Mouse (Mus musculus): Measurements from ENCODE around the gene Sik3.
"Not testable (repeated sequence)": the region's sequence is repeated elsewhere in the genome, so short reads cannot be mapped to it uniquely, and the experiment has no call there.

Gene Sik3

DNA sequence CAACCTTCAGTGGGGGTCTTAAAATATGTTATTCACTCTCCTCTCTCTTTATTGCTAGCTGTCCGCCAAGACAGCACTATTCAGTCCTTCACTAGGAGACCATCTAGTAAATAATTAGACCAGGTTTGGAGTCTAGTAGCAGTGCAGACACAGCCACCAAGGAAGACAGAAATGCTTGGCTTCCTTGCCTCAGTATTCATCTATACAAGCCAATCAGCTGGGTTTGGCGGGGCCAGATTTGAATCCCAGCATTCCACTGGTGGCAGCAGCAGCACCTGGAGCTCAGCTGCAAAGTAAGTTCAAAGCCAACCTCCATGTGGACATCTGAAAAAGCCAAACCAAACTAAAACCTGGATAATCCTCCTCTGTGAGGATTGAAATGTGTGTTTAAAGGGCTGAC, 47.6 kb downstream of the Sik3 start:
- DNase-seq: no peak

DNA sequence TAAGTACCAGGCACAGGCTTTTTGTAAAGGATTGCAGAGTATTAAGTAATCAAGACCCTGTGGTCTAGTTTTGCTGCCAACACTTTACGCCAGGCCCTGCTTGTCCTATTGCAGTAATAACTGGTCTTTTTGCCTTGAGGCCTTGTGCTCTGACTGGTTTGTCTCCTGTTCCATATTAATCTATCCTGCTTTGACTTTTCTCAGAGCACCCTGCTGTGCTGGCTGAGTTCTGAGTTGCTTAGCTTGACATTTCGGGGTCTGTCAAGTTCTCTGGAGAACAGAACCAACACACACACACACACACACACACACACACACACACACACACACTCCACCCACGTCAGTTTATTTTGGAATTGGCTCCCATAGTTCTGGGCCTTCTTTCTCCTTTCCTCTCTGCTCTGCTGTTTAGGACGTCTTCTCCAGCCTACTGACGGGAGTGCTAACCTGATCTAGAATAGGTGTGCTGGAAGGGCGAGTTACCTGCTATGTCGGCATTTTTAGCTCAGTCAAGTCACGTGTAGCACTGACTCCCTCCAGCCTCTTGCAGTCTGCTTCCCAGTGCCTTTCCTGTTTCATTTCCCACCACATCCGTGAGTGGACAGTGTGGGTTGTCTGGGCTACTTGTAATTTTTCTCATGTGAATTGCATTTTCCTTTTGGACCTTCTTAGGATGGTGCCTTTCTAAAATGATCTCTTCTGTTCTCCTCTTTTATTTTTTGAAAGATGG, 49.2 kb downstream of the Sik3 start:
- DNase-seq: no peak

DNA sequence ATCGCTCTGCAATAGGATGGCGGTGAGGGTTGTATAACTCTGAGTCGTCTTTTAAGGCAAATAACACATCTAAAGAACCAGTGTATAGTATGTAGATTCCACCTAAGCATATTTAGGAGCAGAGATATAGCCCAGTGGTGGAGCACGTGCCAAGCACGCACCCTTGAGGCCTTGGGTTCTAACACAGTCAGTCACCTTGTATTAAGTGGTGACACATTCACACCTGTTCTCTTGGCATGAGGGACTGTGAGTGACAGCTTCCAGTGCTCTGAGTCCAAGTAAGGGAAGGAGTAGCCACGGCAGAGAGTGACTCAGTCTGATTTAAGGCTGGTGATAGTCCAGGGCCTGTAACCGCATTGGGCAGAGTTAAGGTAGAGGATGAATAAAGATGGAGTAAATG, 51.7 kb downstream of the Sik3 start:
- no peak for DNase-seq

DNA sequence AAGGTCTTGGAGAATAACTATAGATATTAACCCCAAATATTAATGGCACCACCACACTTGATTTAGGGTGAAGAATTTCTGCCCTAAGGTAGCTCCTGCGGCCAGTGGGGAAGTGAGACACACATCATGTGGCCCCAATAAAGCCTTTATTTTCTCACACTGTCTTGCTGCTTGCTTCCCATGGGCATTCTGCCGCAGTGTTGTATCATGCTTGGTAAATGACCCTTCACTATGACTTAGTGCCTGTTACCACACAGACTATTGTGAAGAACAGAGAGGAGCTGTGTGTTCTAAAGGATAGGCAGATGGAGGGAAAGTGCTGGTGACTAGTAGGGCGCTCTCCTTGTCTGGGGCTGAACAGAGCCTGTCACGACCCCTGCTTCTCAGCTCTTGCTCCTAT, 54.1 kb downstream of the Sik3 start:
- DNase-seq: no peak

DNA sequence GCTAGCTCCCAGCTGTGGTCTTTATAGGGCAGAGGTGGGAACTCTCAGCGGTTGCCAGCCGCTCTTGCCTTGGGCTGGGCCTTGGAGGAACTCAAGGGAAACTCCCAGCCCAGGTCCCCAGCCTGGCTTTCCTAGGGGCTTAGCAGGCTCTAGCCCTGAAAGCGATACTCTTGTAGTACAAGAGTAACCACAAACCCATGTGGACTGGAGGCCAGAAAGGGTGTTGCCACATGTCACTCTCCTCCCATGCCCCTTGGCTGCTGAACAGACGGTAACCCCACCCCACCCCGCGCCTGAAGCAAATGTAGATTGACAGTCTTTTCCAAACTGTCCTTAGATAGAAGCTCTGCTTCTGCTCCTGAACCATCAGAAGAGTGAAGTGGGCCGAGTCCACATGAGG, 55.1 kb downstream of the Sik3 start:
- no peak for DNase-seq

DNA sequence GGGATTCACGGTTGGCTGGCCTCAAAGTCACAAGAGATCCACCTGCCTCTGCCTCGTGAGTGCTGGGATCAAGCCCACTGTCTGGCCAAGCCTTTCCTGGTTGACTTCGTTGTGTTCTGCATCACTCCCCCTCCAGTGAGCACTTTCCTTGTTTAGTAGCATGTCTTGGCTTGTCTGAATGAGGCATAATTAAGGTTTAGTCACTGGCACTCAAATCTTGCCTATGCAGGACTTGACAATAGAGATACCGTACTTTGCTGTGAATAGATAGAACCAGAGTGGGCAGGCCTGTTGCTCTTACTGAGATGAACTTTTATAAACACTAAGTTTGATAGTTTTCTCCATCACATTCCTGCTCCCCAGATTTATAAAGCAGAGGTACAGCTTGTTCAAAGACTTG, 56.4 kb downstream of the Sik3 start:
- DNase-seq: no peak

DNA sequence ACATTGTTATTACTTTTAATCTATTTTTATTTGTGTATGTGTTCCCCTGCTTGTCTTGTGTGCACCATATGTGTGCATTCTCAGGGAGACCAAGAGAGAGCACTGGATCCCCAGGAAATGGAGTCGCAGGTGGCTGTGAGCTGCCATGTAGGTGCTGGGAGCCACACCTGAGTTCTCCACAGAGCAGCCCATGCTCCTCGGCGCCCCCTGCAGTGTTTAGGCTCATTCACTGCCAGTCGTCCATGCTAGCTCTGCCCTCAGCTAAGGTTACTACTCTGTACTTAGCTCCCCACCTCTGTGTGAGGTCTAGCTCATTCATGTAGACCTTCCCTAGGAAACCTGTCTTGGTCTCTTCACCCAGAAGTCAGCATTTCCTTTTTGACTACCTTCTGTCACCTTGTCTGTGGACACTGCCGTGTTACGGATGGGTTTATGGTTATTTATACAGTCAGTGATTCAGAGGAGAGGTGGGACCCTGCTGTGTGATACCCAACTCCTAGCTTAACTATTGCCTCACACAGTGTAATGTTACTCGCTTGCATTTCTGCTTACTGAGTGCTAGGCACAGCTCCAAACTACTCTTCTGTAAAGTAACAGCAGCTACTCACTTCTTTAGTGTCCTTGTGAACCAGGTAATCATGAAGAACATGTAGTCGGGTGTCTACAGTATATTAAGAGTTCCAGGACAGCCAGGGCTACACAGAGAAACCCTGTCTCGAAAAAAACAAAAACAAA, 59.6 kb downstream of the Sik3 start:
- peak; percentile 23 for DNase-seq

DNA sequence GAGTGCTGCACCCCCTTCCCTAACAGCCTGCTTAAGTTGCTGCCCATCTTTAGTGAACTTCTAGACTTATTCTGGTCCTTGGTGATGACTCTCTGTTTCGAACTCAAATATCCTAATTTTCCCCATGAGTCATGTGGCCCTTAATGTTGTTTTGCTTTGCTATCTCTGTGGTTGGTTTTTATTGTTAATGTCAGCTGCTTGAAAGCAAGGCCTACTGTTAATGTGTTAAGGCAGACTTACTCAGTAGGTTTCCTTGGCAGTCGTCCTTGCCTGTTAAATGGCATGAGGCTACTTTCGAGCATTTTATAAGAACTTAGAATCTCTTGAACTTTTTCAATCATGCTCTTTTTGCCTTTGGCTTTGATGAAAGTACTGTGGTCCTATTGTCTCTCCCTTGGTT, 60.8 kb downstream of the Sik3 start:
- no peak for DNase-seq

DNA sequence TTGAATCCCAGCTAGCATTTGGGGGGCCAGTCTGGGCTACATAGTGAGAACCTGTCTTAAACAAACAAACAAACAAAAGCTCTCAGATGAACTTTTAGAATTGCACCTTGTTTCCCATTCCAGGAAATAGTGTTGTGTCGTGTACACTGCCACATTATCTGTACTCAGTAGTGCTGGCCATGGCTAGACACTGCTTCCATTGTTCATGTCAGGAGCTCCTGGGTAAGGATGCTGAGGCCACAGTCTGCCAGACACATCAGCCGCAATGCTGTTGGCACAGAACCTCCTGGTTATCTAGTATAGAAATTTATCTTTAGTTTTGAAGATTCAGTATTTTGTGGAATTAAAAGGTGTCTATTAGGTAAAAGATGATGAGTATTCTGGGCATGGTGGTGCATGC, 63.0 kb downstream of the Sik3 start:
- no peak for DNase-seq

DNA sequence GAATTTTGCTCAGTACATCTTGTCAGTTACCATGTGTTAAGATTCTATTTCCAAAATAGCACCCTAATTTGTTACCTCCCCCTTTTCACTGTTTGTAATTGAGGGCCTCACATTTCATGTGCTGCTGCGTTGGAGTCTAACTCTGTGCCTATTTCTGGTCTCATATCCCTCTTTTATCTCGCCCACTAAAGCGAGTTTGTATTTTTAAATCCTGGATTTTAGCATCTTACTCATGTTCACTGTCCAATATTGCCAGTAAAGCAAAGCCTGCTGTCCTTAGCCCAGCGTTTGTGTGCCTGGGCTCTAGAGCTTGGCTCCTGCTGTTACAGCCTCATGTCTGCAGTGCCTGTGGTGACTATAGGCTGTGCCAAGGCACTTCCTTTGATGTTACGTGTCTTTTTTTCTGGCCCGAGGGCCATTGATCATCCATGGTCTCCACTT, 69.8 kb downstream of the Sik3 start:
- no peak for DNase-seq

DNA sequence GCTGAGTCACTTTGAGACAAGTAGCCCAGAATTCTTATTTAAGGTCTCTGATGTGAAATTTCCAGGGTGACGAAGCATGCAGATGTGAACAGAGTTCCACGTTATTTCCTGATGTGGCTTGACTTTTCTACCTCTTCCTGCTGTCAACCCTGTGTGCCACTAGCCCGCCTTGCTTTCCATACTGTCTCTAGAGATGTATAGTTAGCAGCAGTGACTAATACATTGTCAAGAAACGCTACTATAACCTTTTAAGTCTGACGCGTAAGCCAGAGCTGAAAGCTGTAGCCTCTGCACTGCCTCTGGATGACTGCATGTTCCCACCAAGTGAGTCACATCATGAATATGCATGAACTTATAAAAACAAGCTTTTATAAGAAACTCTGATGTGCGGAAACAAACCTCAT, 70.9 kb downstream of the Sik3 start:
- no peak for DNase-seq

DNA sequence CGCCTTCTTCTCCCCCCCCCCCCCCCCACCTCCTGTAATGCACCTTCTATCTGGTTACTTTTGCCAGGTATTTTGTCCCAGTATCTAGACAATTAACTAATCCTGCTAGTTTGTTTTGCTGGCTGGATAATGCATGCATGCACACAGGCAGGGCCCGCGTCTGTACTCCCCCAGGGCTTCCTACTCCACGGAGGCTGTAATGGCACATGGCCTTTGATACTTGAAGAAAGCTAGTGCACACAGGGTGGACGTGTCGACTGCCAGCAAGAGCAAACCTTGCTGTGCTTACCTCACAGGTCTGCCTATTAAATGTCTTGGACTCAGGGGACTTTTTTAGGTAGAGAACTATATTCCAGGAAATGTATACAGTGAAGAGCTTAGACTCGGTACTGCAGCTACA, 73.3 kb downstream of the Sik3 start:
- no peak for DNase-seq

DNA sequence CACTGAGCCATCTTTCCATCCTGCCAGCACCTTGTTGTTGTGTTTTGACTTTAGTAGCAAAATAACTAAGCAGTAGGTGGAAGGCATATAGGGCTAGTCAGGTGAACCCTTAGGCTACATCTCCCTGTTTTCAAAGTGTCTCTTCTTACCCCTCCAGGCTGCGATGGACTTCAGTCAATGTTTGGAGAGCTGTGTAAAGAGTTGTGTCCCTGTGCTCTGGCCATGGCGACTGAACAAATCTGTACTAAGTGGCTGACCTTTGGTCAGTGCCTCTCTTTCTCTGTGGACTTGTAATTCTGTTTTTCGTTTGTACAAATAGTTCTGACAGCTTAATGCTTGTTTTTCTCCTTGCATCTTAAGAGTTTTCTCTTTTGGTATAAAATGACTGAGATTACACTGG, 74.2 kb downstream of the Sik3 start:
- DNase-seq: no peak

DNA sequence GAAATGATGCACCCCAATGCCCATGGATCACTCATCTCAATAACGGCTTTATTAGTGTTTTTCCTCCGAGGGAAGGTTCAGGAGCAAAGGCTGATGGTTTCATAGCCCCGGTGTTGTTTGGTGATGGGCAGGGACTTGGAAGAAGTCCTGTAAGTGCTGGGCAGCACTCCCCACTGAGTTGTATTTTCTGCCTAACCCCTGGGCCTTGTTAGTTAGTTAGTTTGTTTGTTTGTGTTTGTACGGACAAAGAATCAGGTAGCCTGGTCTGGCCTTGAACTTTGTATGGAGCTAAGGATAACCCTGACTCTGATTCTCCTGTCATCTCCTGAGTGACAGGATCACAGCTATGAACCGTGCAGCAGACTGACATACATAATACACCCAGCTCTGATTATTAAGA, 74.8 kb downstream of the Sik3 start:
- DNase-seq: no peak

DNA sequence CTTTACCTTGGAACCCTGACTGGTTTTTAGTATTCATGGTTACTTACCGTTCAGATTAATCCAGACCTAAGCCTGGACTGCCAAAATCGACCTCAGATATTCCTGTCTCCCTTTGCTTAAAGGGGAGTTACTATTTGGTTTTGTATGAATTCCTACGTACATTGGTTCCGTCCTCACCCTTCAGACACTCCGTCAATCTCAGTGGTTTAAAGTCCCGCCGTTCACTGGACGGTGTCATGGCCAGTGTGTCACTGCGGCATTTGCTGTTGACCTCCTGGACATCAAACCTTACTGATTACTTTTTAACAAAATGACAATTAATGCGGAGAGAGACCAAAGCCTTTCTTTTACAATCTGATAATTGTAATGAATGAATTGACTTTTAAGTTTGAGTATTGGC, 76.1 kb downstream of the Sik3 start:
- no peak for DNase-seq

DNA sequence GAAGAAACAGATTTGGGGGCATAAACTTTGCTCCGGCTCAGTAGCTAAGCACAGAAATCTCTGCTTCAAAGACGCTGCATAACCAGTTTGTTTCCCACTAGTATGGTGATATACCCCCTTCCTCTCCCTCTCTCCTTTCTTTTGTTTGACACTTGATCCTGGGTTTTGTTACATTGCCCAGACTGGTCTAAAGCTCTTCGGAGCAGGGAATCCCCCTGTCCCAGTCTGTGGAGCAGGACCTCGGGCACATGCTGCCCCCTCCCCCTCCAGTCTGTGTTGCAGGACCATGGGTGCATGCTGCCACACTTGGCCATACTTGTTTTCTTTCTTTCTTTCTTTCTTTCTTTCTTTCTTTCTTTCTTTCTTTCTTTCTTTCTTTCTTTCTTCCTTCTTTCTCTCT, 77.4 kb downstream of the Sik3 start:
- no peak for DNase-seq

DNA sequence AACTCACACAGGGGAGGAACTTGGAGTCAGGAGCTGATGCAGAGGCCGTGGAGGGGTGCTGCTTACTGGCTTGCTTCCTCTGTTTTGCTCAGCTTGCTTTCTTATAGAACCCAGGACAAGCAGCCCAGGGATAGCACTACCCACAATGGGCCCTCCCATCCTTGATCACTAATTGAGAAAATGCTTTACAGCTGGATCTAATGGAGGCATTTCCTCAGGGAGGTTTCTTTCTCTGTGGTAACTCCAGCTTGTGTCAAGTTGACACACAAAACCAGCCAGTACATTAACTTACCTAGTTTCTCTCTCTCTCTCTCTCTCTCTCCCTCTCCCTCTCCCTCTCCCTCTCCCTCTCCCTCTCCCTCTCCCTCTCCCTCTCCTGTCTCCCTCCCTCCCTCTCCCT, 78.5 kb downstream of the Sik3 start:
- not testable (repeated sequence) for DNase-seq

DNA sequence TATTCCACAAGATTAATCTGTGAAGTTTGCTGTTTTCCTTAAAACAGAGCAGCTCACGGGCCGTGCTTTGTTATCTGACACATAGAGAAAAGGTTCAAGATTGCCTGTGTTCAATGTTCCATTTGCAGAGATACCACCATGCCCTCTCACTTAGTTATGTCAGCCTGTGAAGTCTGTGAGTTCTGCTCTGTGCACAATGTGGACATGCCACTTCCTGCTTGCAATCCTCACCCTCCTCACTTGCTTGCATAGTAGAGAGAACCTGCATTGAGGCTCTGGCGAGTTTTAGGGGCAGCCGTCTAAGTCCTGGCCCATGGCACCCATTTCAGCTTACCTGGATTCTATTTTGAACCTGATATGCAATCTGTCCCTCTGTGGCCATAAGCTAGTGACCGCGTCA, 80.0 kb downstream of the Sik3 start:
- DNase-seq: peak; percentile 13

DNA sequence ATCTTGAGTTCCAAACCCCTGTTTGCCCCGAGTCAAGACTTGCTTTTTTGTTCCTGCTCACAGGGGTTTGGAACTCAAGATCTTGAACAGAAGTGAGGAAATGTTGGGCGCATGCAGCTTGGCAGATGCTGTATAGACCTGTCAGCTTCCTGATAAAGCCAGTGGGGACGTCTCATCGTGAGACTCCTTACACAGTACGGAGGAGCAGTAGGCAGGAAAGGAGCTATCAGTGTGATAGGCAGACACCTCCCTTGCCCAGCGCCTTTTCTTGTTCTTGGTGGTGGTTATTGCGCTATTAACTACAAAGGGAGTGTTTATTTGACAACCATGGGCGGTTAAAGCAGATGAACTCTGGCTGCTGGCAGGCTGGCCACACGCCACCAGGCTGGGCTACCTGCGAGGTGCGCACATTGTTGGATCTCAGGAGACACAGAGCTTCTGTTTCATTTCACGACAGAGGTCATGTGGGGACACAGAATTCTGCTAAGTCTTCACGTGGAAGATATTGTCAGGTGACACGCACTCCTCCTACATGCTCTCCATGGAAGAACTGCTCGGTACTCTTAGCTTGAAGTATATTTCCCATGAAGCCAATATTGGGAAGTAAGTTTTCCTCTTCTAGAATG, 85.9 kb downstream of the Sik3 start:
- DNase-seq: no peak

DNA sequence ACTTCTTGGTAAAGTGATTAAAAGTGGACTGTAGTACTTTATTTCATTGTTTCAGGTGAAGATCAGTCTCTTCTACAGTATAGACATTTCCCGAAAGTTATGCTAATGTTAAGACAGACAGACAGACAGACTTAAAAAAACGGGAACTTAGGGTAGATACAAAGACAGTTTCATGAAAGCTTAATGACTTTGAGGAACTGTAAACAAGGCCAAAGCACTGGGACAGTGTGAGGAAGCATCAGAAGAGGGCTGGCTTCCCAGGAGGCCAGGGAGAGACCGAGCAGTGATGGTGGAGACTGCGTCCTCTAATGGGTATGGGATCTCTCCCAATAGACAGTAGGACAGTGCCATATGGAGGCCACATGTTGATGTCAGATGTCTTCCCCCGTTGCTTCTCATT, 86.5 kb downstream of the Sik3 start:
- no peak for DNase-seq

DNA sequence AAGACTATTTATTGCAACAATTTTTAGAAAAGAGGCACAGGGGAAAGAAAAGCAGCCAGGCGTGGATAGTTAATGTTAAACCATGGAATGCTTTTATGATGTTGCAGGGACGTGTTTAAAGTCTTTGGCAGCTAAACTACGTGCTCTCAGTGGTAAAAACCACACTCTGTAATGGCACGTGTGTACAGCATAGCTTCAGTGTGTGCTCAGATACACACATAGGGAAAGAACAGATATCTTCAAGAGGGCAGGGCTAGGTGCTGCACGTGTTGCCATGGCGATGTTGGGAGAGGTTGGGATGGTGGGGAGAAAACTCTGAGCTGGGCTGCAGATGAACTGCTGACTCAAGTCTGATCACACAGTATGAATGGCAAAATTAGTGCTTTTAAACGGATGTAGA, 90.5 kb downstream of the Sik3 start:
- DNase-seq: no peak

DNA sequence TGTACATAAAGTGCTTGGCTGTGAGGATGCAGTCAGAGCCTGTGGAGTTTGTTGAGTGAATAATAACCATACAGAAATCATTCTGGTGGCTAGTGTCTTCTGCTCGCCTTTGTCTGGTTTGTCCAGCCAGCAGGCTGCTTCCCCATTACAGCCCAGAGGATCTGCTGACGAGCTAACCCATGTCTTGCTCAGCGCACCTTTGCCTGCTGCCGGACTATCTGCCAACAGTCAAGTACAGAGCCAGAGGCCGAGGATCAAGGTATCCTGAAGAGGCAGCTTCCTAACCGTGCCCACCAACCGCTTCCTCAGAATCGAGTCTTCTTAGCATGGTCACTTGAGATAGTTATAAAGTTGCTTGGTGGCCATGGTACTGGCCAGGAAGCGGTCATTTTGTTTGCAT, 93.5 kb downstream of the Sik3 start:
- DNase-seq: no peak

DNA sequence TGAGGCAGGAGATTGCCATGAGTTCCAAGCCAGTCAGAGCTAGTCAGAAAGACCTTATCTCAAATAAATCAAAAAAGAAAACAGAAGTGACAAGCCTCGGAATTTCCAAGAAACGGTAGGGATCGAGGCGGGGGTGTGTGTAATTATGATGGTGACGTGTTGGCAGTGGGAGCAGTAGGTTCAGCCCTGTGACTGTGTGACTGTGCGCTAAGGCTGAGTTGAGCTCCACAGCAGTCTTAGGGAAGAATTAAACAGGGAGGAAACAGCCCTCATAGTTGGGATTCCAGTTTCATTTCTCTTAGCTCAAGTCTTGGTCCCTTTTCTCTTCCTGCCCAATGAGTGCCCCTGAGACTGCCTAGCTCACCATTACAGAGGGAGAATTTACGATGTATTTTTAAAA, 98.0 kb downstream of the Sik3 start:
- no peak for DNase-seq

DNA sequence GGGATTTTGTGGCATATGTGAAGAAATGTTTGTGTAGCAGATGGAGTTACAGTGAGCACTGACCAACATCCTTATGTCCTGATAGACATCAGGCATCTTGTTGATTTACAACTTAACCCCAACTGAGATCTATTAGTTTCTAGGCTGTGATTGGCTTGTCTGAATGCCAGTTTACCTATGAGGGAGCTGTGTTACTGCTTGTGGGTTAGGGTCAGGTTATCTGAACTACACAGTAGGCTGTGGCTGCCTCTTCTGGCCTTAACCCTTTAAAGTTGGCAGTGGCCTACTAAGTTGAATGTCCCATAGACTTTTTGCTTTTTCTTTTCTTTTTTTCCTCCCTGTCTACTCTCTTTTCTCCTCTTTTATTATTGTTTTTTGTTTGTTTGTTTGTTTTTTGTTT, 98.7 kb downstream of the Sik3 start:
- no peak for DNase-seq
